ENCODE assay signal across 8 mouse cellular contexts in genomic region chr13:31619826-31620498, GRCm38 (mm10). TPM values are rescaled to one million over a fixed set of nuclear protein-coding genes. Genes with fewer than 3 reads are reported as not detected.
DNase-seq lines count a peak whose midpoint lies in the region; ATAC-seq and TF ChIP-seq lines count a peak whose summit lies in the region.

No protein-coding gene starts in this region.

- H3K27ac ChIP-seq in heart, embryonic 11.5 days (ENCODE audit: low read depth, low read length) = no peak overlapping the region
- H3K27ac ChIP-seq in embryonic facial prominence, embryonic 14.5 days (replicated peaks; ENCODE audit: low read depth, low read length) = no peak overlapping the region; the same call in 1 of the 2 replicates
- no peak overlapping the region for H3K27ac ChIP-seq in limb, embryonic 15.5 days

- H3K4me3 ChIP-seq in heart, embryonic 11.5 days (ENCODE audit: low read depth, low read length) = peak overlapping the region; percentile 29
- peak overlapping the region; percentile 68 for H3K4me3 ChIP-seq in E14TG2a.4 (replicated peaks; ENCODE audit: low read length)
- peak overlapping the region; percentile 29 for H3K4me3 ChIP-seq in embryonic facial prominence, embryonic 14.5 days (ENCODE audit: low read depth, low read length)
- peak overlapping the region; percentile 20 for H3K4me3 ChIP-seq in limb, embryonic 15.5 days

- H3K36me3 ChIP-seq in heart, embryonic 11.5 days (ENCODE audit: control insufficient read depth, insufficient read depth, low read length) = no peaks in the 10 kb centered on the region
- no peaks in the 10 kb centered on the region for H3K36me3 ChIP-seq in E14TG2a.4 (ENCODE audit: insufficient read depth, low read length)
- H3K36me3 ChIP-seq in embryonic facial prominence, embryonic 14.5 days (ENCODE audit: control insufficient read depth, insufficient read depth, low read length) = no peaks in the 10 kb centered on the region
- H3K36me3 ChIP-seq in limb, embryonic 15.5 days = no peaks in the 10 kb centered on the region

- peaks cover 12% of the 10 kb centered on the region for H3K4me1 ChIP-seq in heart, embryonic 11.5 days (ENCODE audit: control insufficient read depth, insufficient read depth, low read length)
- H3K4me1 ChIP-seq in E14TG2a.4 (replicated peaks; ENCODE audit: low read depth, low read length) = peaks cover 56% of the 10 kb centered on the region
- H3K4me1 ChIP-seq in embryonic facial prominence, embryonic 14.5 days (ENCODE audit: control insufficient read depth, insufficient read depth, low read length) = no peaks in the 10 kb centered on the region; the same call in 1 of the 2 replicates
- peaks cover 35% of the 10 kb centered on the region for H3K4me1 ChIP-seq in limb, embryonic 15.5 days

- no peaks in the 10 kb centered on the region for H3K9me3 ChIP-seq in heart, embryonic 11.5 days (replicated peaks; ENCODE audit: control insufficient read depth, low read length)
- no peaks in the 10 kb centered on the region for H3K9me3 ChIP-seq in E14TG2a.4 (ENCODE audit: low read length)
- no peaks in the 10 kb centered on the region for H3K9me3 ChIP-seq in embryonic facial prominence, embryonic 14.5 days (ENCODE audit: control insufficient read depth, low read length)
- no peaks in the 10 kb centered on the region for H3K9me3 ChIP-seq in limb, embryonic 15.5 days

- WGBS in heart, embryonic 11.5 days (ENCODE audit: insufficient replicate concordance) = under 1% methylated on average over 33 of the region's 33 CpGs
- 3% methylated on average over 27 of the region's 33 CpGs for WGBS in embryonic facial prominence, embryonic 14.5 days
- WGBS in limb, embryonic 15.5 days = 2% methylated on average over 33 of the region's 33 CpGs

- TF ChIP-seq CTCF in E14TG2a.4 (conservative IDR thresholded peaks at IDR 0.05; ENCODE audit: low read length) = no peak

- no peak overlapping the region for H3K9ac ChIP-seq in heart, embryonic 11.5 days (ENCODE audit: low read depth, low read length)
- peak overlapping the region; percentile 46 for H3K9ac ChIP-seq in embryonic facial prominence, embryonic 14.5 days (ENCODE audit: low read depth, low read length)
- H3K9ac ChIP-seq in limb, embryonic 15.5 days = no peak overlapping the region

- peak overlapping the region; percentile 50 for H3K4me2 ChIP-seq in heart, embryonic 11.5 days
- H3K4me2 ChIP-seq in embryonic facial prominence, embryonic 14.5 days (ENCODE audit: low read depth, low read length) = peak overlapping the region; percentile 65
- peak overlapping the region; percentile 31 for H3K4me2 ChIP-seq in limb, embryonic 15.5 days

- no peak for DNase-seq in heart, postnatal 14 days
- no peak for DNase-seq in embryonic facial prominence, embryonic 14.5 days (ENCODE audit: low spot score)
- DNase-seq in thymus, postnatal 25 days = no peak
- DNase-seq in spleen, adult 18-20 months = no peak

- ATAC-seq in heart, embryonic 11.5 days (replicated peaks; ENCODE audit: insufficient number of reproducible peaks, low FRiP score, low TSS enrichment) = no peak
- ATAC-seq in embryonic facial prominence, embryonic 14.5 days (ENCODE audit: low read depth) = no peak
- no peak for ATAC-seq in limb, embryonic 15.5 days (ENCODE audit: insufficient number of reproducible peaks, low FRiP score, low TSS enrichment, low read depth)
- no peak for ATAC-seq in frontal cortex, adult (ENCODE audit: low TSS enrichment)

- intact Hi-C loops in heart, postnatal 14 days (cut with DNase I) = loop anchor here (5.0 to 10.0 kb wide), 4 partner anchors 63 to 733 kb away; partner anchors contain the start of genes A530084C06Rik and Foxq1

- peaks cover 95% of the 10 kb centered on the region for H3K27me3 ChIP-seq in heart, embryonic 11.5 days (ENCODE audit: control insufficient read depth, insufficient read depth, low read length)
- H3K27me3 ChIP-seq in E14TG2a.4 (ENCODE audit: insufficient read depth, low read length) = peaks cover 94% of the 10 kb centered on the region
- H3K27me3 ChIP-seq in embryonic facial prominence, embryonic 14.5 days (replicated peaks; ENCODE audit: control insufficient read depth, insufficient read depth, low read length) = peaks cover 99% of the 10 kb centered on the region
- peaks cover 97% of the 10 kb centered on the region for H3K27me3 ChIP-seq in limb, embryonic 15.5 days

RNA-seq across cellular contexts. Expression of gene Foxf2, which starts 5.7 kb away (rescaled TPM):
- polyA plus RNA-seq in heart, embryonic 11.5 days (2014; fragmentation: Nextera tagmentation; extraction: Ambion mirVana) = 1.1 and 1.7 TPM in 2 replicates
- total RNA-seq in heart, postnatal 14 days (2021) = under 1 TPM in 1 of 2 experiments, not detected in 1; 0.10 TPM
- polyA plus RNA-seq in embryonic facial prominence, embryonic 14.5 days (2014; fragmentation: Nextera tagmentation; extraction: Ambion mirVana) = 5.1 and 5.3 TPM in 2 replicates
- 5.0 and 5.5 TPM in 2 replicates for polyA plus RNA-seq in limb, embryonic 15.5 days (2015; fragmentation: Nextera tagmentation; extraction: Ambion mirVana)
